Comparison of ENCODE assay signal across 8 mouse cellular contexts in genomic region chr8:105345061-105345975, GRCm38 (mm10). TPM values are rescaled to one million over a fixed set of nuclear protein-coding genes. Genes with fewer than 3 reads are reported as not detected.
A peak's percentile ranks its signal among the peaks of the same experiment; 100 is the strongest.
DNase-seq lines count a peak whose midpoint lies in the region; ATAC-seq and TF ChIP-seq lines count a peak whose summit lies in the region.

No protein-coding gene starts in this region.

- no peak for TF ChIP-seq CTCF in small intestine, adult 2 months (IDR thresholded peaks at IDR 0.05; ENCODE audit: extremely low read depth, insufficient read length, insufficient replicate concordance, low read depth, low read length)

- ATAC-seq in neural tube, embryonic 12.5 days (ENCODE audit: low FRiP score, low read depth): no peak
- no peak for ATAC-seq in embryonic facial prominence, embryonic 15.5 days (ENCODE audit: insufficient number of reproducible peaks, low FRiP score, low TSS enrichment, low read depth)
- no peak for ATAC-seq in limb, embryonic 13.5 days (ENCODE audit: low FRiP score, low read depth)
- ATAC-seq in erythroid progenitor cell, adult 5-6 weeks (replicated peaks; ENCODE audit: low FRiP score, poor library complexity, severe bottlenecking): no peak

- no peaks in the 10 kb centered on the region for H3K9me3 ChIP-seq in neural tube, embryonic 12.5 days
- H3K9me3 ChIP-seq in embryonic facial prominence, embryonic 15.5 days (replicated peaks): no peaks in the 10 kb centered on the region
- no peaks in the 10 kb centered on the region for H3K9me3 ChIP-seq in limb, embryonic 13.5 days

- peaks cover 13% of the 10 kb centered on the region; the same call in 1 of the 2 replicates for H3K27me3 ChIP-seq in neural tube, embryonic 12.5 days (replicated peaks)
- no peaks in the 10 kb centered on the region for H3K27me3 ChIP-seq in embryonic facial prominence, embryonic 15.5 days
- H3K27me3 ChIP-seq in limb, embryonic 13.5 days: peaks cover 3% of the 10 kb centered on the region; the same call in 1 of the 2 replicates
- H3K27me3 ChIP-seq in small intestine, adult 2 months (ENCODE audit: control insufficient read depth, insufficient read depth, low read length): peaks cover 11% of the 10 kb centered on the region; the same call in 1 of the 2 replicates

- H3K4me2 ChIP-seq in neural tube, embryonic 12.5 days (replicated peaks): 0 out of 2 replicates have a peak overlapping the region, but pooled peaks have one; percentile 5
- no peak overlapping the region; the same call in 1 of the 2 replicates for H3K4me2 ChIP-seq in embryonic facial prominence, embryonic 15.5 days (replicated peaks)
- peak overlapping the region; percentile 96; the same call in 1 of the 2 replicates for H3K4me2 ChIP-seq in limb, embryonic 13.5 days (replicated peaks)

- H3K9ac ChIP-seq in neural tube, embryonic 12.5 days: no peak overlapping the region
- H3K9ac ChIP-seq in embryonic facial prominence, embryonic 15.5 days: no peak overlapping the region
- 0 out of 2 replicates have a peak overlapping the region, but pooled peaks have one; percentile 25 for H3K9ac ChIP-seq in limb, embryonic 13.5 days

- DNase-seq in neural tube, embryonic 10.5 days (ENCODE audit: extremely low spot score, low spot score): no peak
- DNase-seq in left cerebral cortex, postnatal 36 days (ENCODE audit: low spot score in 2 of 2): no peak
- no peak for DNase-seq in thymus, postnatal 4 days

- no peaks in the 10 kb centered on the region for H3K36me3 ChIP-seq in neural tube, embryonic 12.5 days
- H3K36me3 ChIP-seq in embryonic facial prominence, embryonic 15.5 days: no peaks in the 10 kb centered on the region
- H3K36me3 ChIP-seq in limb, embryonic 13.5 days: no peaks in the 10 kb centered on the region
- H3K36me3 ChIP-seq in small intestine, adult 2 months (ENCODE audit: control insufficient read depth, insufficient read depth, low read length): no peaks in the 10 kb centered on the region

- peaks cover 31% of the 10 kb centered on the region for H3K4me1 ChIP-seq in neural tube, embryonic 12.5 days
- peaks cover 65% of the 10 kb centered on the region for H3K4me1 ChIP-seq in embryonic facial prominence, embryonic 15.5 days
- peaks cover 42% of the 10 kb centered on the region for H3K4me1 ChIP-seq in limb, embryonic 13.5 days
- H3K4me1 ChIP-seq in small intestine, adult 2 months (ENCODE audit: control insufficient read depth, insufficient read depth, insufficient read length, low read length): peaks cover 27% of the 10 kb centered on the region

- TF ChIP-seq POLR2A in small intestine, adult 2 months (IDR thresholded peaks at IDR 0.05; ENCODE audit: low read depth, low read length): no peak

- H3K27ac ChIP-seq in neural tube, embryonic 12.5 days: no peak overlapping the region
- peak overlapping the region; percentile 44; the same call in 1 of the 2 replicates for H3K27ac ChIP-seq in embryonic facial prominence, embryonic 15.5 days (replicated peaks)
- no peak overlapping the region for H3K27ac ChIP-seq in limb, embryonic 13.5 days
- H3K27ac ChIP-seq in small intestine, adult 2 months (ENCODE audit: insufficient read depth, low read depth, low read length): peak overlapping the region; percentile 83

- WGBS in neural tube, embryonic 12.5 days: 75% methylated on average over 7 of the region's 7 CpGs
- WGBS in embryonic facial prominence, embryonic 15.5 days: 39% methylated on average over 7 of the region's 7 CpGs
- WGBS in limb, embryonic 13.5 days: 59% methylated on average over 7 of the region's 7 CpGs
- WGBS in small intestine, adult 2 months: 17% methylated on average over 7 of the region's 7 CpGs

- intact Hi-C loops in left cerebral cortex, postnatal 36 days (cut with DNase I): no loop called here

- no peak overlapping the region for H3K4me3 ChIP-seq in neural tube, embryonic 12.5 days
- no peak overlapping the region; the same call in 1 of the 2 replicates for H3K4me3 ChIP-seq in embryonic facial prominence, embryonic 15.5 days (replicated peaks)
- H3K4me3 ChIP-seq in limb, embryonic 13.5 days: no peak overlapping the region
- no peak overlapping the region for H3K4me3 ChIP-seq in small intestine, adult 2 months (ENCODE audit: low read depth, low read length)

RNA-seq across cellular contexts. Expression of gene Fhod1, which starts 2.4 kb away (rescaled TPM):
- polyA plus RNA-seq in neural tube, embryonic 12.5 days (2016; fragmentation: Nextera tagmentation; extraction: Ambion mirVana): 0.92 and 0.98 TPM in 2 replicates
- 2.0 and 2.6 TPM in 2 replicates for polyA plus RNA-seq in embryonic facial prominence, embryonic 15.5 days (2015; fragmentation: Nextera tagmentation; extraction: Ambion mirVana)
- 2.1 and 2.3 TPM in 2 replicates for polyA plus RNA-seq in limb, embryonic 13.5 days (2015; fragmentation: Nextera tagmentation; extraction: Ambion mirVana)
- polyA plus RNA-seq in small intestine, adult 2 months (2012; rRNA removed): 15.4 and 19.6 TPM in 2 replicates
- 1 to 10 TPM; 2.3 to 3.7 TPM for total RNA-seq in left cerebral cortex, postnatal 36 days (2021)
- total RNA-seq in erythroid progenitor cell, adult 5-6 weeks (2015; ENCODE audit: low replicate concordance): 1.3 and 3.2 TPM in 2 replicates
- total RNA-seq in erythroid progenitor cell, adult 5-6 weeks (2017; ENCODE audit: low replicate concordance): 0.08 and 0.90 TPM in 2 replicates

RNA-seq across cellular contexts. Expression of gene Slc9a5, which starts 3.3 kb away (rescaled TPM):
- polyA plus RNA-seq in neural tube, embryonic 12.5 days (2016; fragmentation: Nextera tagmentation; extraction: Ambion mirVana): 4.4 and 4.5 TPM in 2 replicates
- polyA plus RNA-seq in embryonic facial prominence, embryonic 15.5 days (2015; fragmentation: Nextera tagmentation; extraction: Ambion mirVana): 2.6 and 3.4 TPM in 2 replicates
- 6.0 and 6.4 TPM in 2 replicates for polyA plus RNA-seq in limb, embryonic 13.5 days (2015; fragmentation: Nextera tagmentation; extraction: Ambion mirVana)
- 1.4 and 3.1 TPM in 2 replicates for polyA plus RNA-seq in small intestine, adult 2 months (2012; rRNA removed)
- total RNA-seq in left cerebral cortex, postnatal 36 days (2021): 10 to 100 TPM; 34.1 to 44.5 TPM
- total RNA-seq in erythroid progenitor cell, adult 5-6 weeks (2015; ENCODE audit: low replicate concordance): 2.9 TPM in 1 of 2 replicates, not detected in the other
- not detected in 2 replicates for total RNA-seq in erythroid progenitor cell, adult 5-6 weeks (2017; ENCODE audit: low replicate concordance)

RNA-seq across cellular contexts. Expression of gene Tmem208, which starts 19.2 kb away (rescaled TPM):
- 112 and 113 TPM in 2 replicates for polyA plus RNA-seq in neural tube, embryonic 12.5 days (2016; fragmentation: Nextera tagmentation; extraction: Ambion mirVana)
- polyA plus RNA-seq in embryonic facial prominence, embryonic 15.5 days (2015; fragmentation: Nextera tagmentation; extraction: Ambion mirVana): 131 TPM in 2 replicates
- polyA plus RNA-seq in limb, embryonic 13.5 days (2015; fragmentation: Nextera tagmentation; extraction: Ambion mirVana): 119 and 122 TPM in 2 replicates
- polyA plus RNA-seq in small intestine, adult 2 months (2012; rRNA removed): 77.5 and 105 TPM in 2 replicates
- total RNA-seq in left cerebral cortex, postnatal 36 days (2021): 10 to 100 TPM; 38.5 to 43.6 TPM
- total RNA-seq in erythroid progenitor cell, adult 5-6 weeks (2015; ENCODE audit: low replicate concordance): 67.9 and 68.8 TPM in 2 replicates
- 18.1 and 30.2 TPM in 2 replicates for total RNA-seq in erythroid progenitor cell, adult 5-6 weeks (2017; ENCODE audit: low replicate concordance)

RNA-seq across cellular contexts. Expression of gene Lrrc29, which starts 19.2 kb away (rescaled TPM):
- polyA plus RNA-seq in neural tube, embryonic 12.5 days (2016; fragmentation: Nextera tagmentation; extraction: Ambion mirVana): 1.2 and 1.3 TPM in 2 replicates
- polyA plus RNA-seq in embryonic facial prominence, embryonic 15.5 days (2015; fragmentation: Nextera tagmentation; extraction: Ambion mirVana): 1.6 and 2.0 TPM in 2 replicates
- 1.8 and 2.7 TPM in 2 replicates for polyA plus RNA-seq in limb, embryonic 13.5 days (2015; fragmentation: Nextera tagmentation; extraction: Ambion mirVana)
- 2.7 and 6.9 TPM in 2 replicates for polyA plus RNA-seq in small intestine, adult 2 months (2012; rRNA removed)
- 1 to 10 TPM; 3.7 to 7.3 TPM for total RNA-seq in left cerebral cortex, postnatal 36 days (2021)
- total RNA-seq in erythroid progenitor cell, adult 5-6 weeks (2015; ENCODE audit: low replicate concordance): 23.4 and 26.8 TPM in 2 replicates
- 24.8 and 31.7 TPM in 2 replicates for total RNA-seq in erythroid progenitor cell, adult 5-6 weeks (2017; ENCODE audit: low replicate concordance)

RNA-seq across cellular contexts. Expression of gene Plekhg4, which starts 27.8 kb away (rescaled TPM):
- 0.35 and 0.75 TPM in 2 replicates for polyA plus RNA-seq in neural tube, embryonic 12.5 days (2016; fragmentation: Nextera tagmentation; extraction: Ambion mirVana)
- 0.25 and 0.45 TPM in 2 replicates for polyA plus RNA-seq in embryonic facial prominence, embryonic 15.5 days (2015; fragmentation: Nextera tagmentation; extraction: Ambion mirVana)
- 0.73 and 1.2 TPM in 2 replicates for polyA plus RNA-seq in limb, embryonic 13.5 days (2015; fragmentation: Nextera tagmentation; extraction: Ambion mirVana)
- 0.14 and 0.41 TPM in 2 replicates for polyA plus RNA-seq in small intestine, adult 2 months (2012; rRNA removed)
- 1 to 10 TPM; 1.3 to 5.5 TPM for total RNA-seq in left cerebral cortex, postnatal 36 days (2021)
- not detected in 2 replicates for total RNA-seq in erythroid progenitor cell, adult 5-6 weeks (2015; ENCODE audit: low replicate concordance)
- not detected in 2 replicates for total RNA-seq in erythroid progenitor cell, adult 5-6 weeks (2017; ENCODE audit: low replicate concordance)

Comparison
In these comparisons a context has a peak if more than half of its experiments do, and no peak if none do; other contexts are left out.
1. H3K27ac ChIP-seq: peak in embryonic facial prominence, embryonic 15.5 days (single experiment) and small intestine, adult 2 months (single experiment); none in neural tube, embryonic 12.5 days (single experiment) and limb, embryonic 13.5 days (single experiment).